Mouse (Mus musculus): Measurements from ENCODE around the gene Klhl25.
"Not testable (repeated sequence)": the region's sequence is repeated elsewhere in the genome, so short reads cannot be mapped to it uniquely, and the experiment has no call there.

Klhl25 gene

GRCm38 (mm10) chr7:75848115-75848775 lies at the start of gene Klhl25:
Gene Klhl25 (plus strand): TSS chr7:75848310.
- DNase-seq = peak; percentile 91

GRCm38 (mm10) chr7:75800530-75800929 lies 47.6 kb upstream of the Klhl25 start:
- DNase-seq = no peak

GRCm38 (mm10) chr7:75801022-75801421 lies 47.1 kb upstream of the Klhl25 start:
- no peak for DNase-seq

GRCm38 (mm10) chr7:75801621-75802358 lies 46.3 kb upstream of the Klhl25 start:
- no peak for DNase-seq

GRCm38 (mm10) chr7:75802887-75803286 lies 45.2 kb upstream of the Klhl25 start:
- no peak for DNase-seq

GRCm38 (mm10) chr7:75806161-75806560 lies 41.9 kb upstream of the Klhl25 start:
- no peak for DNase-seq

- peak; percentile 36 for DNase-seq
Measured at GRCm38 (mm10) chr7:75806711-75807110, 41.4 kb upstream of the Klhl25 start.

- DNase-seq = peak; percentile 25
Measured at GRCm38 (mm10) chr7:75807460-75808304, 40.4 kb upstream of the Klhl25 start.

GRCm38 (mm10) chr7:75820687-75821086 lies 27.4 kb upstream of the Klhl25 start:
- DNase-seq = no peak

- DNase-seq = no peak
Measured at GRCm38 (mm10) chr7:75822087-75822668, 25.9 kb upstream of the Klhl25 start.

- no peak for DNase-seq
Measured at GRCm38 (mm10) chr7:75823071-75823470, 25.0 kb upstream of the Klhl25 start.

GRCm38 (mm10) chr7:75826360-75827103 lies 21.6 kb upstream of the Klhl25 start:
- DNase-seq = no peak

- no peak for DNase-seq
Measured at GRCm38 (mm10) chr7:75827357-75827756, 20.8 kb upstream of the Klhl25 start.

- DNase-seq = peak; percentile 54
Measured at GRCm38 (mm10) chr7:75827850-75828249, 20.3 kb upstream of the Klhl25 start.

- DNase-seq = no peak
Measured at GRCm38 (mm10) chr7:75828536-75828935, 19.6 kb upstream of the Klhl25 start.

GRCm38 (mm10) chr7:75830251-75831060 lies 17.7 kb upstream of the Klhl25 start:
- no peak for DNase-seq

- DNase-seq = not testable (repeated sequence)
Measured at GRCm38 (mm10) chr7:75833960-75834359, 14.2 kb upstream of the Klhl25 start.

- not testable (repeated sequence) for DNase-seq
Measured at GRCm38 (mm10) chr7:75834932-75835631, 13.0 kb upstream of the Klhl25 start.

- no peak for DNase-seq
Measured at GRCm38 (mm10) chr7:75840071-75840470, 8.0 kb upstream of the Klhl25 start.

GRCm38 (mm10) chr7:75842306-75842705 lies 5.8 kb upstream of the Klhl25 start:
- DNase-seq = no peak

GRCm38 (mm10) chr7:75845936-75846335 lies 2.2 kb upstream of the Klhl25 start:
- DNase-seq = no peak

All from right cerebral cortex, postnatal 4 days (tissue).